Mouse (Mus musculus): ENCODE measurements around the gene Tns3.

- TF ChIP-seq CTCF (IDR thresholded peaks at IDR 0.05; ENCODE audit: low read depth, low read length) (no peak), POLR2A (IDR thresholded peaks at IDR 0.05; ENCODE audit: extremely low read depth, insufficient read depth, low read length) (no peak)
Observed at GRCm38 (mm10) chr11:8686061-8686460, 21.7 kb upstream of the Tns3 start.
